Mouse (Mus musculus) kidney, adult 2 months (tissue): ENCODE measurements around the gene Prdm16.

Source experiments
- CTCF ChIP-seq: fragments of 200-500 bp; conservative IDR thresholded peaks from 2 replicates; pipeline ENCODE4 v1.5.1; 2011; ENCODE audit warnings: low read depth, mild to moderate bottlenecking, control low read depth, low read length, moderate library complexity, mixed read lengths; ENCODE audit not compliant: insufficient read depth, insufficient read length
- POLR2A ChIP-seq: fragments of 200-500 bp; IDR thresholded peaks from one replicate; pipeline ENCODE4 v1.6.1; 2011; ENCODE audit warnings: low read depth, low read length, control low read depth

- TF ChIP-seq POLR2A, result no peak
- TF ChIP-seq CTCF, result no peak
These were observed 144.4 kb downstream of the Prdm16 start for GRCm38 (mm10) chr4:154492268-154492667.
